ENCODE assay signal across 8 mouse cellular contexts in the genomic region with DNA sequence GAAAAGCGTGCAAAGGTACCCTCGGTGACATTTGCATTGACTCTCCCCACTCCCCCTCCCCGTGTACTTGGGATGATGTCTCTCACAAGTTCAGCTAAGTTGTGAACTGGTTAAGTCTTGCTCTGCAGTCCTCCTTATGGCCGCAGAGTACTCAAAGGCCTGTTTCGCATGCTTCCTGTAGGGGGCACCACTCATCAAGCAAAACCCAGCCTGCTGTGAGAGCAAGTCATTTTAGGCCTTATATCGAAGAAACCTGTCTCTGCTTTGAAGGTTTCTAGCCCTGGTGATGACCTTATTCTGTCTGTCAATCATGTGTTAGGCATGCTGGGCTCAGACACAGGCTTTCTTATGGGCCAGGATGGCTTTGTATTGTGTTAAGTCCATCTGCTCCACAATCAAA.
DNase-seq lines count a peak whose midpoint lies in the region; ATAC-seq and TF ChIP-seq lines count a peak whose summit lies in the region.

No protein-coding gene starts in this region.

- WGBS in forebrain, embryonic 11.5 days = 60% methylated on average over 6 of the region's 6 CpGs
- WGBS in forebrain, embryonic 13.5 days = 57% methylated on average over 6 of the region's 6 CpGs
- WGBS in spleen, adult 2 months = 28% methylated on average over 6 of the region's 6 CpGs

- 0 out of 2 replicates have a peak, but pooled peaks have one; percentile 22 for ATAC-seq in forebrain, embryonic 11.5 days (replicated peaks; ENCODE audit: low FRiP score)
- no peak for ATAC-seq in forebrain, embryonic 13.5 days

- H3K4me1 ChIP-seq in forebrain, embryonic 11.5 days (replicated peaks; ENCODE audit: control insufficient read depth, insufficient read depth, low read length) = no peaks in the 10 kb centered on the region
- peaks cover 6% of the 10 kb centered on the region for H3K4me1 ChIP-seq in forebrain, embryonic 13.5 days
- H3K4me1 ChIP-seq in spleen, adult 2 months (ENCODE audit: control insufficient read depth, insufficient read depth, insufficient read length) = no peaks in the 10 kb centered on the region

- no peaks in the 10 kb centered on the region for H3K9me3 ChIP-seq in forebrain, embryonic 11.5 days (ENCODE audit: control insufficient read depth, low read length)
- no peaks in the 10 kb centered on the region for H3K9me3 ChIP-seq in forebrain, embryonic 13.5 days (replicated peaks)

- no peak for DNase-seq in forebrain, embryonic 11.5 days (ENCODE audit: low spot score)
- DNase-seq in spleen, adult 2 months (ENCODE audit: low read depth in 1 of 2, low spot score in 2 of 2) = peak in 1 of 2 experiments; percentile 11
- DNase-seq in spleen, postnatal 4 days (ENCODE audit: low spot score in 2 of 2) = no peak
- DNase-seq in induced T-regulatory cell, adult 2 months (ENCODE audit: low read depth) = peak; percentile 52
- DNase-seq in splenic B cell, adult 2 months (ENCODE audit: low read depth, low spot score) = peak; percentile 50
- no peak for DNase-seq in MN1 (ENCODE audit: low spot score)
- no peak for DNase-seq in left cerebral cortex, postnatal 36 days (ENCODE audit: low spot score in 2 of 2)

- no peak overlapping the region for H3K4me3 ChIP-seq in forebrain, embryonic 11.5 days (ENCODE audit: low read depth, low read length)
- no peak overlapping the region for H3K4me3 ChIP-seq in forebrain, embryonic 13.5 days
- no peak overlapping the region for H3K4me3 ChIP-seq in spleen, adult 2 months (ENCODE audit: extremely low read depth, insufficient read depth, insufficient read length)

- H3K27ac ChIP-seq in forebrain, embryonic 11.5 days (ENCODE audit: low read depth, low read length) = no peak overlapping the region
- no peak overlapping the region for H3K27ac ChIP-seq in forebrain, embryonic 13.5 days
- H3K27ac ChIP-seq in spleen, adult 2 months (ENCODE audit: insufficient read depth, low read length) = no peak overlapping the region

- no peak for TF ChIP-seq POLR2A in spleen, adult 2 months (IDR thresholded peaks at IDR 0.05; ENCODE audit: low read depth, low read length)

- H3K27me3 ChIP-seq in forebrain, embryonic 11.5 days (ENCODE audit: control insufficient read depth, insufficient read depth, low read length) = no peaks in the 10 kb centered on the region
- no peaks in the 10 kb centered on the region for H3K27me3 ChIP-seq in forebrain, embryonic 13.5 days
- H3K27me3 ChIP-seq in spleen, adult 2 months (ENCODE audit: control insufficient read depth, insufficient read depth, low read length) = no peaks in the 10 kb centered on the region
- H3K27me3 ChIP-seq in splenic B cell, adult 2 months (ENCODE audit: control insufficient read depth, insufficient read depth, low read length, poor library complexity, severe bottlenecking) = no peaks in the 10 kb centered on the region

- TF ChIP-seq CTCF in spleen, adult 2 months (IDR thresholded peaks at IDR 0.05; ENCODE audit: extremely low read depth, insufficient read depth, insufficient read length, insufficient replicate concordance) = peak; percentile 49; the same call in 1 of the 2 replicates

- no peak overlapping the region for H3K4me2 ChIP-seq in forebrain, embryonic 11.5 days (ENCODE audit: low read depth, low read length, severe bottlenecking)
- no peak overlapping the region for H3K4me2 ChIP-seq in forebrain, embryonic 13.5 days

- intact Hi-C loops in left cerebral cortex, postnatal 36 days (cut with DNase I) = loop anchor here (2.0 to 5.0 kb wide), 4 partner anchors 29 to 295 kb away; no protein-coding TSS in a partner anchor

- no peaks in the 10 kb centered on the region for H3K36me3 ChIP-seq in forebrain, embryonic 11.5 days (ENCODE audit: control insufficient read depth, insufficient read depth, low read length)
- H3K36me3 ChIP-seq in forebrain, embryonic 13.5 days (ENCODE audit: poor library complexity, severe bottlenecking) = no peaks in the 10 kb centered on the region
- H3K36me3 ChIP-seq in spleen, adult 2 months (ENCODE audit: control insufficient read depth, insufficient read depth, low read length) = no peaks in the 10 kb centered on the region
- no peaks in the 10 kb centered on the region for H3K36me3 ChIP-seq in splenic B cell, adult 2 months (ENCODE audit: control insufficient read depth, insufficient read depth, low read length, poor library complexity, severe bottlenecking)

- no peak overlapping the region for H3K9ac ChIP-seq in forebrain, embryonic 11.5 days (ENCODE audit: low read length)
- H3K9ac ChIP-seq in forebrain, embryonic 13.5 days = no peak overlapping the region

Comparison
In these comparisons a context has a peak if more than half of its experiments do, and no peak if none do; other contexts are left out.
1. DNase-seq: peak in induced T-regulatory cell, adult 2 months (single experiment) and splenic B cell, adult 2 months (single experiment); none in forebrain, embryonic 11.5 days (single experiment), spleen, postnatal 4 days (0 of 2), MN1 (single experiment) and left cerebral cortex, postnatal 36 days (0 of 2).